9 mouse cellular contexts compared by ENCODE assay signal in genomic region chr2:26541258-26541910, GRCm38 (mm10). TPM values are rescaled to one million over a fixed set of nuclear protein-coding genes. Genes with fewer than 3 reads are reported as not detected.
DNase-seq lines count a peak whose midpoint lies in the region; ATAC-seq and TF ChIP-seq lines count a peak whose summit lies in the region.
"Had no signal": no experiment of that assay in that cellular context is flagged by ENCODE, and none has a peak within 500 bp of the region (broad histone marks: within the 10 kb centered on the region; RNA-seq: fewer than 3 reads in every experiment).

No protein-coding gene starts in this region.

- DNase-seq in left cerebral cortex, postnatal 4 days, result peak; percentile 57
- DNase-seq in left cerebral cortex, postnatal 10 days (ENCODE audit: extremely low spot score in 1 of 2, low spot score in 2 of 2), result no peak
- peak; percentile 42 for DNase-seq in hindbrain, embryonic 11.5 days (ENCODE audit: low spot score)
- DNase-seq in midbrain, postnatal 0 days (ENCODE audit: low spot score), result peak; percentile 62
- no peak for DNase-seq in gastrocnemius, adult 18-20 months (ENCODE audit: low spot score)
- no peak for DNase-seq in adrenal gland, postnatal 10 days
- DNase-seq in cerebellum, postnatal 36 days, result no peak

- H3K9me3 ChIP-seq in embryonic facial prominence, embryonic 13.5 days, result no peaks in the 10 kb centered on the region
- H3K9me3 ChIP-seq in hindbrain, embryonic 11.5 days (ENCODE audit: control insufficient read depth, low read length), result no peaks in the 10 kb centered on the region
- H3K9me3 ChIP-seq in midbrain, postnatal 0 days (ENCODE audit: low read length), result no peaks in the 10 kb centered on the region
- H3K9me3 ChIP-seq: liver, embryonic 15.5 days had no signal

- no peak overlapping the region for H3K4me2 ChIP-seq in embryonic facial prominence, embryonic 13.5 days
- H3K4me2 ChIP-seq in hindbrain, embryonic 11.5 days (replicated peaks; ENCODE audit: low read depth, low read length), result no peak overlapping the region
- no peak overlapping the region for H3K4me2 ChIP-seq in midbrain, postnatal 0 days (ENCODE audit: low read depth, low read length, poor library complexity, severe bottlenecking)
- H3K4me2 ChIP-seq: liver, embryonic 15.5 days had no signal

- 0 out of 2 replicates have a peak overlapping the region, but pooled peaks have one; percentile 21 for H3K9ac ChIP-seq in embryonic facial prominence, embryonic 13.5 days
- H3K9ac ChIP-seq in hindbrain, embryonic 11.5 days (ENCODE audit: low read depth, low read length), result 0 out of 2 replicates have a peak overlapping the region, but pooled peaks have one; percentile 15
- no peak overlapping the region for H3K9ac ChIP-seq in midbrain, postnatal 0 days (replicated peaks; ENCODE audit: low read length, poor library complexity, severe bottlenecking)
- H3K9ac ChIP-seq: liver, embryonic 15.5 days had no signal

- no peaks in the 10 kb centered on the region for H3K36me3 ChIP-seq in embryonic facial prominence, embryonic 13.5 days
- H3K36me3 ChIP-seq in hindbrain, embryonic 11.5 days (ENCODE audit: control insufficient read depth, insufficient read depth, low read length), result no peaks in the 10 kb centered on the region
- H3K36me3 ChIP-seq in midbrain, postnatal 0 days (ENCODE audit: insufficient read depth, low read length), result no peaks in the 10 kb centered on the region
- H3K36me3 ChIP-seq: liver, embryonic 15.5 days had no signal

- H3K27ac ChIP-seq in embryonic facial prominence, embryonic 13.5 days, result 0 out of 2 replicates have a peak overlapping the region, but pooled peaks have one; percentile 28
- peak overlapping the region; percentile 30; the same call in 1 of the 2 replicates for H3K27ac ChIP-seq in hindbrain, embryonic 11.5 days (ENCODE audit: low read depth, low read length)
- H3K27ac ChIP-seq in midbrain, postnatal 0 days (ENCODE audit: low read depth, low read length), result no peak overlapping the region
- H3K27ac ChIP-seq: liver, embryonic 15.5 days had no signal

- intact Hi-C loops in left cerebral cortex, postnatal 4 days (cut with DNase I), result no loop called here
- intact Hi-C loops in left cerebral cortex, postnatal 10 days (cut with DNase I), result loop anchor here (5.0 kb wide), 1 partner anchor 54 kb away; no protein-coding TSS in a partner anchor

- WGBS in embryonic facial prominence, embryonic 13.5 days, result 35% methylated on average over 9 of the region's 9 CpGs
- WGBS in hindbrain, embryonic 11.5 days, result 35% methylated on average over 9 of the region's 9 CpGs
- 35% methylated on average over 9 of the region's 9 CpGs for WGBS in midbrain, postnatal 0 days

- TF ChIP-seq CTCF in midbrain, postnatal 0 days (IDR thresholded peaks at IDR 0.05), result no peak

- no peaks in the 10 kb centered on the region for H3K27me3 ChIP-seq in embryonic facial prominence, embryonic 13.5 days
- no peaks in the 10 kb centered on the region for H3K27me3 ChIP-seq in hindbrain, embryonic 11.5 days (ENCODE audit: control insufficient read depth, insufficient read depth, low read length)
- H3K27me3 ChIP-seq in midbrain, postnatal 0 days (ENCODE audit: insufficient read depth, low read length), result no peaks in the 10 kb centered on the region

- H3K4me1 ChIP-seq in embryonic facial prominence, embryonic 13.5 days, result peaks cover 16% of the 10 kb centered on the region
- peaks cover 13% of the 10 kb centered on the region for H3K4me1 ChIP-seq in hindbrain, embryonic 11.5 days (replicated peaks; ENCODE audit: control insufficient read depth, insufficient read depth, low read length)
- 0 out of 2 replicates have a peak, but pooled peaks cover 4% of the 10 kb centered on the region for H3K4me1 ChIP-seq in midbrain, postnatal 0 days (ENCODE audit: insufficient read depth, low read length)
- H3K4me1 ChIP-seq: liver, embryonic 15.5 days had no signal

- no peak for ATAC-seq in embryonic facial prominence, embryonic 13.5 days (ENCODE audit: insufficient number of reproducible peaks, insufficient read depth, low FRiP score, low TSS enrichment, low read depth)
- ATAC-seq in hindbrain, embryonic 11.5 days (ENCODE audit: low FRiP score), result 0 out of 2 replicates have a peak, but pooled peaks have one; percentile 27
- ATAC-seq in midbrain, postnatal 0 days (ENCODE audit: low FRiP score), result peak; percentile 72

- no peak overlapping the region for H3K4me3 ChIP-seq in embryonic facial prominence, embryonic 13.5 days
- H3K4me3 ChIP-seq in hindbrain, embryonic 11.5 days (ENCODE audit: low read depth, low read length), result no peak overlapping the region
- H3K4me3 ChIP-seq in midbrain, postnatal 0 days (ENCODE audit: low read depth, low read length), result no peak overlapping the region
- H3K4me3 ChIP-seq: liver, embryonic 15.5 days had no signal

RNA-seq across cellular contexts. Expression of gene Notch1, which starts 24.9 kb away (rescaled TPM):
- total RNA-seq in left cerebral cortex, postnatal 4 days (2021), result 10 to 100 TPM; 39.5 to 42.1 TPM
- 10 to 100 TPM; 26.4 to 30.5 TPM for total RNA-seq in left cerebral cortex, postnatal 10 days (2021)
- 17.3 and 17.8 TPM in 2 replicates for polyA plus RNA-seq in embryonic facial prominence, embryonic 13.5 days (2015; fragmentation: Nextera tagmentation; extraction: Ambion mirVana)
- 48.9 and 66.8 TPM in 2 replicates for polyA plus RNA-seq in hindbrain, embryonic 11.5 days (2014; fragmentation: Nextera tagmentation; extraction: Ambion mirVana)
- total RNA-seq in midbrain, postnatal 0 days (2014; rRNA removed), result 48.9 and 65.8 TPM in 2 replicates
- 6.8 and 7.6 TPM in 2 replicates for polyA plus RNA-seq in midbrain, postnatal 0 days (2015; fragmentation: Nextera tagmentation; extraction: Ambion mirVana)
- 10 to 100 TPM in 1 of 2 experiments, 1 to 10 TPM in 1; 6.1 to 10.0 TPM for total RNA-seq in gastrocnemius, adult 18-20 months (2021)
- 10 to 100 TPM; 27.1 to 36.4 TPM for total RNA-seq in adrenal gland, postnatal 10 days (2021)

RNA-seq across cellular contexts. Expression of gene Egfl7, which starts 38.4 kb away (rescaled TPM):
- total RNA-seq in left cerebral cortex, postnatal 4 days (2021), result 10 to 100 TPM; 73.0 to 78.3 TPM
- total RNA-seq in left cerebral cortex, postnatal 10 days (2021), result 10 to 100 TPM; 73.5 to 83.0 TPM
- 88.5 and 92.7 TPM in 2 replicates for polyA plus RNA-seq in embryonic facial prominence, embryonic 13.5 days (2015; fragmentation: Nextera tagmentation; extraction: Ambion mirVana)
- polyA plus RNA-seq in hindbrain, embryonic 11.5 days (2014; fragmentation: Nextera tagmentation; extraction: Ambion mirVana), result 62.7 and 65.2 TPM in 2 replicates
- 69.9 and 83.0 TPM in 2 replicates for total RNA-seq in midbrain, postnatal 0 days (2014; rRNA removed)
- polyA plus RNA-seq in midbrain, postnatal 0 days (2015; fragmentation: Nextera tagmentation; extraction: Ambion mirVana), result 63.2 and 70.9 TPM in 2 replicates
- total RNA-seq in gastrocnemius, adult 18-20 months (2021), result 10 to 100 TPM; 19.6 to 34.7 TPM
- 100 to 1,000 TPM; 210 to 304 TPM for total RNA-seq in adrenal gland, postnatal 10 days (2021)

RNA-seq across cellular contexts. Expression of gene Gm20532, which starts 45.1 kb away (rescaled TPM):
- total RNA-seq in left cerebral cortex, postnatal 4 days (2021), result not detected
- total RNA-seq in left cerebral cortex, postnatal 10 days (2021), result not detected
- not detected in 2 replicates for polyA plus RNA-seq in embryonic facial prominence, embryonic 13.5 days (2015; fragmentation: Nextera tagmentation; extraction: Ambion mirVana)
- not detected in 2 replicates for polyA plus RNA-seq in hindbrain, embryonic 11.5 days (2014; fragmentation: Nextera tagmentation; extraction: Ambion mirVana)
- not detected in 2 replicates for total RNA-seq in midbrain, postnatal 0 days (2014; rRNA removed)
- 0.25 TPM in 1 of 2 replicates, not detected in the other for polyA plus RNA-seq in midbrain, postnatal 0 days (2015; fragmentation: Nextera tagmentation; extraction: Ambion mirVana)
- not detected for total RNA-seq in gastrocnemius, adult 18-20 months (2021)
- total RNA-seq in adrenal gland, postnatal 10 days (2021), result not detected
- polyA plus RNA-seq: liver, embryonic 15.5 days had no signal

Comparison
In these comparisons a context has a peak if more than half of its experiments do, and no peak if none do; other contexts are left out.
1. DNase-seq: peak in left cerebral cortex, postnatal 4 days (single experiment), hindbrain, embryonic 11.5 days (single experiment) and midbrain, postnatal 0 days (single experiment); none in left cerebral cortex, postnatal 10 days (0 of 2), gastrocnemius, adult 18-20 months (single experiment), adrenal gland, postnatal 10 days (single experiment) and cerebellum, postnatal 36 days (0 of 2).